Mouse (Mus musculus) right cerebral cortex, postnatal 10 days (tissue): ENCODE measurements around the gene Zfp629.
A peak's percentile ranks its signal among the peaks of the same experiment; 100 is the strongest.
"Not testable (repeated sequence)": the region's sequence is repeated elsewhere in the genome, so short reads cannot be mapped to it uniquely, and the experiment has no call there.

Source experiments
- DNase-seq, 2 experiments: peaks; one replicate each; pipeline ENCODE4 v3.0.0; 2021; ENCODE audit warnings: low spot score in 2 of 2

The Zfp629 gene

DNA sequence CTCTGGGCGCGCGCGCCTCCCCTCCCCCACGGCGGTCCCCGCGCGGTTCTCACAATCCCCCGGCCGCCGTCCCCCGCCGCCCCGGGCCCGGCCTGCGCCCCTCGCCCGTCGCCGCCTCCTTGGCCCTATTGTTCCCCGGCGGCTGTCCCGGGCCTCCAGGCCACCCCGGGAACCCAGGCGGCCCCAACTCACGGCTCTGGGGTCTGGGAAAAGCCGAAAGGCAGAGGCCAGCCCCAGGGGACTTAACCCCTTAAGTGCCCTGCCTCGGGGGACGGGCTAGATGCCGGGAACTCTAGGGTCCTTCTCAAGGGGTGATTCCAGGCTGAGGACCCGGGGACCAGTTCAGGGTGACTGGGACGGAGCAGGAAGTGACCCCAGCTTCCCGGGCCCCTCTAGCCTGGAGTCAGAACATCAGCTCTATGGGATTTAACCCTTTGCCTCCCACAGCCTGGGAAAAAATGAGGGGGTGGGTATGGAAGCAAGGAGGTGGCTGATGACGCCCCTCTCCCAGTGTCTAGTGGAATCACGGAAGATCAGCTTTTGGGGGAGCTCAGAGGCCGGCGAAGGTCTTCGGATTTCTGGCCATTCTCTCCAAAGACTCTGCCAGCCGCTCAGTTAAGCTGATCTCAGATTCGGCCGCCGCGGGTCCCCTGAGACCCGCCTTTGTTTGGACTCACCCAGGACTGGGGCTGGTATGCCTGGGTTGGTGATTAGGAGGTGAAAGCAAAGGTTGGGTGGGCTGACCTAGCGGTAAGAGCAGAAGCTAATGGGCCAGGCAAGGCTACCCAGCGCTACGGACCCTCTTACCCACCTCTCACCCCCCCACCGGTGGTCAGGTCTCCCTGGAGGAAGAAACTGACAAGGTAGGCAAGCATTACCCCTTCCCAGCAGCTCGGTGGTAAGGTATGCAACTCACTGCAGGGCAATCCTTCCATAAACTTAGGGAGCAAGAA is at the start of gene Zfp629:
Gene Zfp629, minus strand, starts transcription at position 907 of the 953 bp plus-strand sequence.
- peak; percentile 90 to 92 for DNase-seq

DNA sequence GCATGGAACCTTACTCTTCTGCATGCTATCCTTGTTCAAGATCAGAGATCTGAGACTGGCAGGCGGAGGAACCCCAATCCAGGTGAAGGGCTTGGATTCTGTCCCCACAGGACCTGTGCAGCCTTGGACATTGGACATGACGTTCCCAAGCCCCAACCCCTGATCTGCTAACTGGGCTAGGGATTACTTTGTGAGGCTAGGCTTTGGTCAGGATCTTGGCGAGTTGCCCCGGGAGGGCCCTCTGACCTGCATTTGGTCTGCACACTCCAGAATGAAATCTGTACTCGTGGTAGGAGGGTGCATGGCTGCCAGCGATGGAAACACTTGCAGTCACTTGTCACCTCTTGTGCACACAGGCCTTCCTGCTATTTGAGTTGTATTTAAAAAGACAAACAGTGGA is 47.3 kb upstream of the Zfp629 start:
- no peak for DNase-seq

- DNase-seq: no peak
Observed at GRCm38 (mm10) chr7:127661833-127662232, 46.2 kb upstream of the Zfp629 start.

DNA sequence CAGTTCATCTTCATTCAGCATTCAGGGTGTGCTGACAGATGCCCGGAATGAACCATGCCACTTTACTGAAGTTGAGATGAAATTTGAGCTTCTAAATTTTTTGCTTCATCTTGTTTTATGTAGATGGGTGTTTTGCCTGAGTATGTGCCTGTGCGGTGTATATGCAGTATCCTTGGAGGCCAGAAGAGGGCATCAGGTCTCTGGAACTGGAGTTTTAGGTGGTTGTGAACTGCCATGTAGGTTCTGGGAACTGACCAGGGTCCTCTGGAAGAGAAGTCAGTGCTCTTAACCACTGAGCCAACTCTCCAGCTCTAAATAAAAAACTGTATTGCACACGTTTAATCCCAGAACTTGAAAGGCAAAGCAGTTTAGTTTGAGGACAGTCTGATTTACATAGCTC is 45.3 kb upstream of the Zfp629 start:
- no peak for DNase-seq

GRCm38 (mm10) chr7:127656946-127657345 is 41.3 kb upstream of the Zfp629 start:
- peak in 1 of 2 experiments; percentile 70 for DNase-seq

DNA sequence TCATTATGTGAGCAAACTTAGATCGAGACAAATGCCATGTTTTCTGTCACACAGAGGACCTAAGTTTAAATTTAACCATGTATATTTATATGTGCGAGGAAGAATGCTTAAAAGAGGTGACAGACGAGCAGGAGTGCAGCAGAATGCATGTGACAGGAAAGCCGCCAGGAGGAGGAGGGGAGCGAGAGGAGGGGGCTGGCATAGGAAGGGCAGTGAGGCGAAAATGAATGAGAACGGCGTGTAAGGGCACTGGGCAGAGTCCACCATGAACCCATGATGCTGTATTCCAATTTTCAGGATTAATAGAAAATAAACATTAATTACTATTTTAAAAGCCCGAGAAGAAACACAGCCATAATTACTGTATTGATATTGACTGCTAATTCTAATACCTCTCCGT is 38.7 kb upstream of the Zfp629 start:
- DNase-seq: no peak

GRCm38 (mm10) chr7:127652050-127652449 is 36.5 kb upstream of the Zfp629 start:
- DNase-seq: no peak

DNA sequence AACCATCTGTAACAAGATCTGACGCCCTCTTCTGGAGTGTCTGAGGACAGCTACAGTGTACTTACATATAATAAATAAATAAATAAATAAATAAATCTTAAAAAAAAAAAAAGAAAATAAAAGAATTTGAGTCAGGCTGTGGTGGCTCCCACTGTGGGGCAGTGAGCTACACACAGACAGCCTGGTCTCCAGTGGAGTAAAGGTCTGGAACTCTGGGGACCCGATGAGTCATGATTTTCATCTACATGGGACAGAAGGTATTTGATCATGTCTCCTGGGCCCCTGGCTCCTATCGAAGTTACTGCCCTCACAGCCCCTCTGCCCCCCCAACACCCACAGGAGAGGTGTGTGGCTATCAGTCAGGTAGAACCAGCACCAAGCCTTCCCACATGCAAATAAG is 36.0 kb upstream of the Zfp629 start:
- no peak for DNase-seq

DNA sequence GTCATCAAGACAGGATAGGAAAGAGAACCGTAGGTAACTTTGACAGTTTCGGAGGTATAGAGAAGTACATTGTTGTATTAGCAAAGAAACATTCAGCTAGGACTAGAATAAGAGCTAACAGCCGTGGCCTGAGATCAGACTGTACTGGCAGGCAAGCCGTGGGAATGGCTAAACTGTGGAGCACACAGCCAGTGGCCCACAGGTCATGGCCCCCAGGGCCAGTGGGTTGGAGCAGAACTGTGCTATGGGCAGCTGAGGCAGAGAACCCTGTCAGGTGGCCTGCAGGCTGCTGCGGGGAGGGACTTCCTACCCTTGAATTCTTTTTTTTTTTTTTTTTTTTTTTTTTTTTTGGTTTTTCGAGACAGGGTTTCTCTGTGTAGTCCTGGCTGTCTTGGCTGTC is 33.6 kb upstream of the Zfp629 start:
- DNase-seq: no peak

DNA sequence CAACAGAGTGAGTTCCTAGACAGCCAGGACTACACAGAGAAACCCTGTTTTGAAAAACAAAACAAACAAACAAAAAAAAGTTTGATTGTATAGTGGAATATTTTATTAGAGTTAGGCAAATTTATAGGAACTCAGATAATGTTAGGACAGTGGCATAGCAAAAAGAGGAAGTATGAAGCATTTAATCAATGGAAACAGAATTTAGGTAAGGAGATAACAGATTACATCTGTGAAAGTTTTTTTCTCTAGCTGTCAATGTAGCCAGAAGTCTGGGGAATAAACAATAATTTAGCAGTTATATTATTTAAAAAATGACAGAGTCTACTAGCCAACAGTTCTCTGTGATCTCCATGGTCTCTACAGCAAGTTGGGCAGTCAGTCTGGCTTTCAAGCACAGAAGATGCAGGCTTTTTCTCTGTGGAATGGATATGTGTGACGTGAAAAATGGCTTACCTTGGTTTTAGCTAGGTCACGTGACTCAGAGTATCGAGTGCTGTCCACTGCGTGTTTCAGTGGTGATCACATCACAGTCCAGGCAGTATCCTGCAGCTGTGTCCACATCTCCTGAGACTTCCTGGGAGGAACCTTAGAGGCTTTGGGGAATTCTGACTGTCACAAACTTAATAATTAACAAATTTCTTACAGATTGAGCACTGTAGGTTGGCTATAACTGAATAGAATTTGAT is 33.1 kb upstream of the Zfp629 start:
- DNase-seq: no peak

- not testable (repeated sequence) for DNase-seq
Observed at GRCm38 (mm10) chr7:127647576-127647975, 32.0 kb upstream of the Zfp629 start.

GRCm38 (mm10) chr7:127646363-127646762 is 30.8 kb upstream of the Zfp629 start:
- DNase-seq: no peak

DNA sequence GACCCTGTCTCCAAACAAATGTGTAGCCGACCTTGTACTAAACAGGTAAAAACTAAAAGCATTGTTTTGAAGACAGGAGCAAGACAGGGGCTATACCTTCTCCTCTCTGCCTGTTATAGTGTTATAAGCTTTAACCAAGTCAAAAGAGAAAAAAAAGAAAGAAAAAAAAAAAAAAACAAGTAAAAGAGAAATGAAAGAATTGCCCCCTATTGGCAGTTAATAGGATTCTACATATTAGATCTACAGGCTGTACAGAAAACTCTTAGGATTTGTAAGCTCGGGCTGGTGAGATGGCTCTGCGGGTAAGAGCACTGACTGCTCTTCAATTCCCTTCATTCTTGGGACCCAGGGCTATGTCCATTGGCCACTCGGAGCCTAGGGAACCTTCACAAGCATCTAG is 26.7 kb upstream of the Zfp629 start:
- DNase-seq: no peak

DNA sequence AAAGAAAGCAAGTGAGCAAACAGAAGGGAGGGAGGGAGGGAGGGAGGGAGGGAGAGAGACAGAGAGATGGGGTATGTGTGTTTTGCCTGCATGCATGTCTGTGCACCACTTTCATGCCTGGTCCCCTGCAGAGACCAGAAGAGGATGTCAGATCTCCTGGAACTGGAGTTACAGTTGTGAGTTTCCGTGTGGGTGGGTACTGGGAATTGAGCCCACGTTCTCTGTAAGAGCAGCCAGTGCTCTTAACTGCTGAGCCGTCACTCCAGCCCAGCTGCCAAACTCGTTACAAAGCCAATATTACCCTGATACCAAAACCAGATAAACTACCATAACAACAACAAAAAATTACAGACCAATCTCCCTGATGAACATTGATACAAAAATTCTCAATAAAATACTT is 25.7 kb upstream of the Zfp629 start:
- no peak for DNase-seq

DNA sequence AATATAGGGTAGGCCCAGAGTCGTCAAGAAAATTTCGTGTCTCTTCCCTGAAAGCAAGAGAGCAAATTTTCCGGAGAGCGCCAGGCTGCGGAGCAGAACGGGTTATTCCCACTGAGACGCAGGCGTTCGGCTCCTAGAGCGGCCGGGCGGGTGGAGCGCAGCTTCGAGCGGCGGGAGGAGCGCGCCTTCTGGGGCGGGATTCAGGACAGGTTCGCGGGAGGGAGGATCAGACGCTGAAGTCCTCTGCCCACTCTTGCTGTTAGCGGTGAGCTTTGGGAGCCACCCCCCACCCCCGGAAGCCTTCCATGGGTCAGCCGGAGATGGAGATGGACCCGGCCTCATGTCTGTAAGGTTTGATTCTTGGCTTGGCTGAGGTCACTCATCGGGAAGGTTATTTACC is 21.4 kb upstream of the Zfp629 start:
- DNase-seq: peak; percentile 88 to 89

DNA sequence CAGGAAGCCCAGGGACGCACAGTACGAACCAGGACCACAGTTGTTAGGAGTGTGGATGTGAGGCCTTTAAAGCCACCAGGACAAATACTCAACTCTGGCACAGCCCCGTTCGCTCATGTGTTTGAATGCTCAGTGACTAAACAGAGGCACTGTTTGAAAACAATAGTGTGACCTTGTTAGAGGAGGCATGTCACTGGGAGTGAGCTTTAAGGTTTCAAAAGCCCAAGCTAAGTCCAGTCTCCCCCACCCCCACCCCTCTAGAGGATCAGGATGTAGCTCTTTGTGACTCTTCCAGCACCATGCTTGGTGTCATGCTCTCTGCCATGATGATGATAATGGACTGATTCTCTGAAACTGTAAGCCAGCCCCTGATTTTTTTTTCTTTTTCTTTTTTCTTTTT is 15.8 kb upstream of the Zfp629 start:
- DNase-seq: no peak

DNA sequence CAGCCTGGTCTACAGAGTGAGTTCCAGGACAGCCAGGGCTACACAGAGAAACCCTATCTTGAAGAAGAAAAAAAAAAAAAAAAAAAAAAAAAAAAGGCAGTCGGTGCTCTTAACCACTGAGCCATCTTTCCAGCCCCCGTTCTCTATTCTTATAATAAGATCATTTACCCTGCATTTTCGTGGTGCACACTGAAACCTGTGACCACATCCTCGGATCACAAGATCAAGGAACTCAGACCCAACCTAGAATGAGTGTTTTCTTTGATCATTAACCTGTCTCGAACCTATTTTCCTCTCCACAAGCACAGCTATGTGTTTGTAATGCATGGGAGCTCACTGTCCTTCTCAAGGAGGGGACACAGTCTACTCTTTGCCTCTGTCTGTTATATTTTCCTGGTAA is 13.0 kb upstream of the Zfp629 start:
- no peak for DNase-seq

- no peak for DNase-seq
Observed at GRCm38 (mm10) chr7:127626471-127626870, 10.9 kb upstream of the Zfp629 start.

DNA sequence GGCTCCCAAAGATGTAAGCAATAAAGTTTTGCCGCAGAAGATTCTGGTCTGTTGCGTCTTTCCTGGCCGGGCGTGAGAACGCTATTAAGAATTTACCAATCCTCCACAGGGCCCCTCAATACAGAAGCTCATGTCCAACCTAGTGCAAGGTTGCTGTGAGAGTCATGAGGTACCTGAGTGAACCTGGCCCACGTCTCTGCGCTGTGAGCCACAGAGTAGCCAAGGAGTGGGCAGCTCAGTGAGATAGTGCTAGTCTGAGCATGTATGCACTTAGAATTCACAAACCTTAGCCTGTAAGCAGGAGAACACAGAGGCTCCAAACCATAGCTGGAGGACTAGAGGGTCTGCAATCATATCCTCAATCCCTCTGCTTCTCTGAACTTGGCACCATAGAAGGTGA is 10.4 kb upstream of the Zfp629 start:
- no peak for DNase-seq

- DNase-seq: not testable (repeated sequence)
Observed at GRCm38 (mm10) chr7:127618402-127618801, 2.8 kb upstream of the Zfp629 start.

GRCm38 (mm10) chr7:127617962-127618361 is 2.4 kb upstream of the Zfp629 start:
- DNase-seq: no peak

DNA sequence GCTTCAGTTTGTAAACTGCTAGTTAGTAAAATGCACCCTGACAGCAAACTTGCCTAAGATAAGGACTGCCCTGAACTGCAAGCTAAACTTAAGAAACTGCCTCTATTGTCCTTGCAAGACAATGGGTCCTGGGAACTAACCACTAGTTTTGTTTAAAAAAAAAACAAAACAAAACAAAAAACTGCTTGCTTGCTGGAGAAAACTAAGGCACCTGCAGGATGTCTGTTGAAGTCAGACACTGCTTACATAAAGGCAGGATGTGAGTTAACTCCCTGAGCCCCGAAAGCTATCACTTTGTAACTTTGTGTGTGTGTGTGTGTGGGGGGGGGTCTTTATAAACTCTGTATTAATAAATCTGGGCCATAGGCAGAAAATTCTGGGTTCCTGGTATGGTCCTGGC is 1.3 kb upstream of the Zfp629 start:
- no peak for DNase-seq

GRCm38 (mm10) chr7:127616336-127616735 is 739 bp upstream of the Zfp629 start:
- no peak for DNase-seq
